Mouse (Mus musculus) cerebellum, adult 2 months (tissue): Measurements from ENCODE around the gene Ralbp1. TPM values are rescaled to one million over a fixed set of nuclear protein-coding genes. Genes with fewer than 3 reads are reported as not detected.

Source experiments
- DNase-seq, 2 experiments: peaks; one replicate each; pipeline ENCODE4 v3.0.0; 2021
- H3K27ac ChIP-seq: fragments of 200-500 bp; 2 replicates; pipeline ENCODE4 v1.5.1; 2012; ENCODE audit warnings: low read length, control low read depth, inconsistent platforms; ENCODE audit not compliant: insufficient read depth
- H3K27me3 ChIP-seq: fragments of 200-500 bp; 2 replicates; pipeline ENCODE4 v1.6.1; 2012; ENCODE audit warnings: inconsistent platforms, mild to moderate bottlenecking, low read length, moderate library complexity; ENCODE audit not compliant: control insufficient read depth, insufficient read depth
- H3K4me1 ChIP-seq: fragments of 200-500 bp; 2 replicates; pipeline ENCODE4 v1.6.1; 2011; ENCODE audit warnings: low read length; ENCODE audit not compliant: control insufficient read depth, insufficient read depth
- H3K4me3 ChIP-seq: fragments of 200-500 bp; replicated peaks from 2 replicates; pipeline ENCODE3; 2011; ENCODE audit warnings: mild to moderate bottlenecking, low read depth, low read length, control low read depth; ENCODE audit not compliant: insufficient read depth
- CTCF ChIP-seq: fragments of 200-500 bp; IDR thresholded peaks from 2 replicates; pipeline ENCODE4 v1.5.1; 2011; ENCODE audit warnings: low read depth, mild to moderate bottlenecking, control low read depth, low read length, moderate library complexity, borderline replicate concordance; ENCODE audit not compliant: insufficient read depth
- POLR2A ChIP-seq: fragments of 200-500 bp; IDR thresholded peaks from 2 replicates; pipeline ENCODE4 v1.6.1; 2011; ENCODE audit warnings: low read length, control low read depth, borderline replicate concordance; ENCODE audit not compliant: insufficient read depth
- WGBS: fragments of 180-500 bp; shearing (Covaris S2); methylation state at CpG from one replicate; pipeline ENCODE4 v1.1.7; 2018; 5-methylcytosine and 5-hydroxymethylcytosine counted together
- polyA plus RNA-seq: library from polyadenylated mRNA; depleted of rRNA; stranded (reverse); fragments of >200 nt; gene quantifications from 2 replicates; pipeline ENCODE4 v1.2.3, GENCODE M21; 2012

Gene Ralbp1
- polyA plus RNA-seq, 1 experiment: 48.5 TPM

- DNase-seq: no peak
- WGBS: 50% methylated on average over 11 of the region's 11 CpGs
- no peak overlapping the region for H3K4me3 ChIP-seq
- TF ChIP-seq CTCF: no peak
- no peak for TF ChIP-seq POLR2A
- H3K27me3 ChIP-seq: no peaks in the 10 kb centered on the region
- no peaks in the 10 kb centered on the region for H3K4me1 ChIP-seq
- H3K27ac ChIP-seq: no peak overlapping the region
Observed at GRCm38 (mm10) chr17:65906895-65907401, 21.4 kb upstream of the Ralbp1 start.

GRCm38 (mm10) chr17:65906313-65906894 is 20.8 kb upstream of the Ralbp1 start:
- no peak overlapping the region for H3K27ac ChIP-seq
- H3K27me3 ChIP-seq: no peaks in the 10 kb centered on the region
- no peak for DNase-seq
- no peak overlapping the region for H3K4me3 ChIP-seq
- H3K4me1 ChIP-seq: no peaks in the 10 kb centered on the region
- 55% methylated on average over 12 of the region's 12 CpGs for WGBS
- TF ChIP-seq CTCF (no peak), POLR2A (no peak)

- no peak overlapping the region for H3K27ac ChIP-seq
- DNase-seq: no peak
- no peaks in the 10 kb centered on the region for H3K27me3 ChIP-seq
- WGBS: 33% methylated on average over 14 of the region's 14 CpGs
- TF ChIP-seq POLR2A (no peak), CTCF (no peak)
- no peak overlapping the region for H3K4me3 ChIP-seq
- H3K4me1 ChIP-seq: no peaks in the 10 kb centered on the region
Observed at GRCm38 (mm10) chr17:65905241-65905640, 19.6 kb upstream of the Ralbp1 start.

- WGBS: 93% methylated on average over 8 of the region's 8 CpGs
- Histone ChIP-seq H3K27me3 (no peaks in the 10 kb centered on the region), H3K4me3 (no peak overlapping the region), H3K27ac (no peak overlapping the region), H3K4me1 (no peaks in the 10 kb centered on the region)
- DNase-seq: no peak
- TF ChIP-seq POLR2A (no peak), CTCF (no peak)
Observed at GRCm38 (mm10) chr17:65903826-65904225, 18.2 kb upstream of the Ralbp1 start.

- Histone ChIP-seq H3K27ac (no peak overlapping the region), H3K27me3 (no peaks in the 10 kb centered on the region), H3K4me1 (no peaks in the 10 kb centered on the region), H3K4me3 (no peak overlapping the region)
- TF ChIP-seq POLR2A (no peak), CTCF (no peak)
- WGBS: 98% methylated on average over 1 of the region's 1 CpGs
- no peak for DNase-seq
Observed at GRCm38 (mm10) chr17:65903011-65903410, 17.4 kb upstream of the Ralbp1 start.

GRCm38 (mm10) chr17:65902281-65902680 is 16.7 kb upstream of the Ralbp1 start:
- TF ChIP-seq POLR2A (no peak), CTCF (no peak)
- Histone ChIP-seq H3K4me1 (no peaks in the 10 kb centered on the region), H3K27me3 (no peaks in the 10 kb centered on the region), H3K4me3 (no peak overlapping the region), H3K27ac (no peak overlapping the region)
- 92% methylated on average over 6 of the region's 6 CpGs for WGBS
- no peak for DNase-seq

- WGBS: 82% methylated on average over 3 of the region's 3 CpGs
- Histone ChIP-seq H3K27me3 (no peaks in the 10 kb centered on the region), H3K4me1 (no peaks in the 10 kb centered on the region), H3K4me3 (no peak overlapping the region), H3K27ac (no peak overlapping the region)
- TF ChIP-seq POLR2A (no peak), CTCF (no peak)
- no peak for DNase-seq
Observed at GRCm38 (mm10) chr17:65896016-65896415, 10.4 kb upstream of the Ralbp1 start.

GRCm38 (mm10) chr17:65889476-65889875 is 3.9 kb upstream of the Ralbp1 start:
- Histone ChIP-seq H3K4me1 (no peaks in the 10 kb centered on the region; the same call in 1 of the 2 replicates), H3K27ac (no peak overlapping the region), H3K27me3 (no peaks in the 10 kb centered on the region), H3K4me3 (no peak overlapping the region)
- WGBS: 59% methylated on average over 5 of the region's 5 CpGs
- TF ChIP-seq CTCF: no peak
- TF ChIP-seq POLR2A: no peak
- no peak for DNase-seq
